Mouse (Mus musculus): ENCODE measurements at regions not wholly inside any gene's neighbourhood (a gene's known extent, or its start where the extent isn't known, plus 50 kb on each side); places are given as distances from the start of the nearest gene placed in this dataset.

- no peak for ATAC-seq (ENCODE audit: insufficient read depth, low FRiP score, low TSS enrichment)
- Histone ChIP-seq H3K4me3 (ENCODE audit: low read depth, low read length) (no peak overlapping the region), H3K27me3 (ENCODE audit: control insufficient read depth, insufficient read depth, low read length) (no peaks in the 10 kb centered on the region), H3K4me1 (ENCODE audit: control insufficient read depth, insufficient read depth, low read length) (peaks cover 6% of the 10 kb centered on the region), H3K9me3 (ENCODE audit: control insufficient read depth, low read length) (no peaks in the 10 kb centered on the region), H3K4me2 (ENCODE audit: low read depth) (no peak overlapping the region), H3K9ac (ENCODE audit: low read length) (no peak overlapping the region), H3K27ac (ENCODE audit: low read depth, low read length) (no peak overlapping the region), H3K36me3 (ENCODE audit: control insufficient read depth, insufficient read depth, low read length) (no peaks in the 10 kb centered on the region)
- no peak for DNase-seq (ENCODE audit: low spot score)
- WGBS: 75% methylated on average over 1 of the region's 1 CpGs
Observed at GRCm38 (mm10) chr15:62325451-62326290, 1402.9 kb upstream of the A1bg start.

- ATAC-seq (ENCODE audit: insufficient read depth, low FRiP score, low TSS enrichment) (no peak), DNase-seq (ENCODE audit: low spot score) (no peak)
- Histone ChIP-seq H3K27me3 (ENCODE audit: control insufficient read depth, insufficient read depth, low read length) (no peaks in the 10 kb centered on the region), H3K4me3 (ENCODE audit: low read depth, low read length) (no peak overlapping the region), H3K4me2 (ENCODE audit: low read depth) (no peak overlapping the region), H3K36me3 (ENCODE audit: control insufficient read depth, insufficient read depth, low read length) (no peaks in the 10 kb centered on the region), H3K9ac (ENCODE audit: low read length) (no peak overlapping the region), H3K27ac (ENCODE audit: low read depth, low read length) (no peak overlapping the region), H3K4me1 (ENCODE audit: control insufficient read depth, insufficient read depth, low read length) (no peaks in the 10 kb centered on the region), H3K9me3 (ENCODE audit: control insufficient read depth, low read length) (no peaks in the 10 kb centered on the region)
- whole genome bisulfite sequencing: 77% methylated on average over 5 of the region's 5 CpGs
Observed at GRCm38 (mm10) chr15:62320966-62321365, 1398.2 kb upstream of the A1bg start.

GRCm38 (mm10) chr15:62314449-62314848, 1391.6 kb upstream of the A1bg start:
- H3K27me3 ChIP-seq (ENCODE audit: control insufficient read depth, insufficient read depth, low read length): no peaks in the 10 kb centered on the region
- H3K4me3 ChIP-seq (ENCODE audit: low read depth, low read length): no peak overlapping the region
- DNase-seq (ENCODE audit: low spot score) (no peak), ATAC-seq (ENCODE audit: insufficient read depth, low FRiP score, low TSS enrichment) (no peak)
- H3K27ac ChIP-seq (ENCODE audit: low read depth, low read length): no peak overlapping the region
- no peak overlapping the region for H3K9ac ChIP-seq (ENCODE audit: low read length)
- H3K4me1 ChIP-seq (ENCODE audit: control insufficient read depth, insufficient read depth, low read length): no peaks in the 10 kb centered on the region
- no peaks in the 10 kb centered on the region for H3K9me3 ChIP-seq (ENCODE audit: control insufficient read depth, low read length)
- no peaks in the 10 kb centered on the region for H3K36me3 ChIP-seq (ENCODE audit: control insufficient read depth, insufficient read depth, low read length)
- no peak overlapping the region for H3K4me2 ChIP-seq (ENCODE audit: low read depth)
- 5% methylated on average over 2 of the region's 2 CpGs for WGBS

GRCm38 (mm10) chr15:62302233-62302632, 1379.4 kb upstream of the A1bg start:
- no peak for ATAC-seq (ENCODE audit: insufficient read depth, low FRiP score, low TSS enrichment)
- WGBS: 89% methylated on average over 3 of the region's 3 CpGs

GRCm38 (mm10) chr15:62301567-62301966, 1378.8 kb upstream of the A1bg start:
- WGBS: 89% methylated on average over 3 of the region's 3 CpGs
- Histone ChIP-seq H3K27ac (ENCODE audit: low read depth, low read length) (no peak overlapping the region), H3K4me3 (ENCODE audit: low read depth, low read length) (no peak overlapping the region), H3K4me2 (ENCODE audit: low read depth) (no peak overlapping the region), H3K9me3 (ENCODE audit: control insufficient read depth, low read length) (no peaks in the 10 kb centered on the region), H3K9ac (ENCODE audit: low read length) (no peak overlapping the region), H3K4me1 (ENCODE audit: control insufficient read depth, insufficient read depth, low read length) (no peaks in the 10 kb centered on the region), H3K36me3 (ENCODE audit: control insufficient read depth, insufficient read depth, low read length) (no peaks in the 10 kb centered on the region), H3K27me3 (ENCODE audit: control insufficient read depth, insufficient read depth, low read length) (no peaks in the 10 kb centered on the region)
- DNase-seq (ENCODE audit: low spot score) (no peak), ATAC-seq (ENCODE audit: insufficient read depth, low FRiP score, low TSS enrichment) (no peak)

More at GRCm38 (mm10) chr15:62302233-62302632, 1379.4 kb upstream of the A1bg start:
- H3K4me2 ChIP-seq (ENCODE audit: low read depth): no peak overlapping the region
- H3K9ac ChIP-seq (ENCODE audit: low read length): no peak overlapping the region
- no peak for DNase-seq (ENCODE audit: low spot score)
- H3K27me3 ChIP-seq (ENCODE audit: control insufficient read depth, insufficient read depth, low read length): no peaks in the 10 kb centered on the region
- no peaks in the 10 kb centered on the region for H3K9me3 ChIP-seq (ENCODE audit: control insufficient read depth, low read length)
- no peaks in the 10 kb centered on the region for H3K4me1 ChIP-seq (ENCODE audit: control insufficient read depth, insufficient read depth, low read length)
- H3K27ac ChIP-seq (ENCODE audit: low read depth, low read length): no peak overlapping the region
- no peak overlapping the region for H3K4me3 ChIP-seq (ENCODE audit: low read depth, low read length)
- no peaks in the 10 kb centered on the region for H3K36me3 ChIP-seq (ENCODE audit: control insufficient read depth, insufficient read depth, low read length)

GRCm38 (mm10) chr15:62297138-62297537, 1374.3 kb upstream of the A1bg start:
- DNase-seq (ENCODE audit: low spot score) (no peak), ATAC-seq (ENCODE audit: insufficient read depth, low FRiP score, low TSS enrichment) (no peak)
- Histone ChIP-seq H3K4me2 (ENCODE audit: low read depth) (no peak overlapping the region), H3K4me3 (ENCODE audit: low read depth, low read length) (no peak overlapping the region), H3K36me3 (ENCODE audit: control insufficient read depth, insufficient read depth, low read length) (no peaks in the 10 kb centered on the region), H3K4me1 (ENCODE audit: control insufficient read depth, insufficient read depth, low read length) (no peaks in the 10 kb centered on the region), H3K9me3 (ENCODE audit: control insufficient read depth, low read length) (no peaks in the 10 kb centered on the region), H3K27me3 (ENCODE audit: control insufficient read depth, insufficient read depth, low read length) (no peaks in the 10 kb centered on the region), H3K9ac (ENCODE audit: low read length) (no peak overlapping the region), H3K27ac (ENCODE audit: low read depth, low read length) (no peak overlapping the region)
- WGBS: 97% methylated on average over 5 of the region's 5 CpGs

GRCm38 (mm10) chr15:62295233-62295927, 1372.6 kb upstream of the A1bg start:
- DNase-seq (ENCODE audit: low spot score) (no peak), ATAC-seq (ENCODE audit: insufficient read depth, low FRiP score, low TSS enrichment) (no peak)
- WGBS: 33% methylated on average over 8 of the region's 8 CpGs

GRCm38 (mm10) chr15:62294786-62295185, 1372.0 kb upstream of the A1bg start:
- ATAC-seq (ENCODE audit: insufficient read depth, low FRiP score, low TSS enrichment) (no peak), DNase-seq (ENCODE audit: low spot score) (no peak)
- Histone ChIP-seq H3K4me3 (ENCODE audit: low read depth, low read length) (no peak overlapping the region), H3K27me3 (ENCODE audit: control insufficient read depth, insufficient read depth, low read length) (no peaks in the 10 kb centered on the region), H3K4me2 (ENCODE audit: low read depth) (no peak overlapping the region), H3K27ac (ENCODE audit: low read depth, low read length) (no peak overlapping the region), H3K36me3 (ENCODE audit: control insufficient read depth, insufficient read depth, low read length) (no peaks in the 10 kb centered on the region), H3K4me1 (ENCODE audit: control insufficient read depth, insufficient read depth, low read length) (no peaks in the 10 kb centered on the region), H3K9me3 (ENCODE audit: control insufficient read depth, low read length) (no peaks in the 10 kb centered on the region), H3K9ac (ENCODE audit: low read length) (no peak overlapping the region)
- 57% methylated on average over 3 of the region's 3 CpGs for WGBS

More at GRCm38 (mm10) chr15:62295233-62295927, 1372.6 kb upstream of the A1bg start:
- Histone ChIP-seq H3K4me3 (ENCODE audit: low read depth, low read length) (no peak overlapping the region), H3K9me3 (ENCODE audit: control insufficient read depth, low read length) (no peaks in the 10 kb centered on the region), H3K27ac (ENCODE audit: low read depth, low read length) (no peak overlapping the region), H3K4me2 (ENCODE audit: low read depth) (no peak overlapping the region), H3K27me3 (ENCODE audit: control insufficient read depth, insufficient read depth, low read length) (no peaks in the 10 kb centered on the region), H3K9ac (ENCODE audit: low read length) (no peak overlapping the region), H3K4me1 (ENCODE audit: control insufficient read depth, insufficient read depth, low read length) (no peaks in the 10 kb centered on the region), H3K36me3 (ENCODE audit: control insufficient read depth, insufficient read depth, low read length) (no peaks in the 10 kb centered on the region)

GRCm38 (mm10) chr15:62292876-62293275, 1370.1 kb upstream of the A1bg start:
- Histone ChIP-seq H3K4me1 (ENCODE audit: control insufficient read depth, insufficient read depth, low read length) (no peaks in the 10 kb centered on the region), H3K9ac (ENCODE audit: low read length) (no peak overlapping the region), H3K27me3 (ENCODE audit: control insufficient read depth, insufficient read depth, low read length) (no peaks in the 10 kb centered on the region), H3K27ac (ENCODE audit: low read depth, low read length) (no peak overlapping the region), H3K4me2 (ENCODE audit: low read depth) (no peak overlapping the region), H3K4me3 (ENCODE audit: low read depth, low read length) (no peak overlapping the region), H3K36me3 (ENCODE audit: control insufficient read depth, insufficient read depth, low read length) (no peaks in the 10 kb centered on the region), H3K9me3 (ENCODE audit: control insufficient read depth, low read length) (no peaks in the 10 kb centered on the region)
- DNase-seq (ENCODE audit: low spot score) (no peak), ATAC-seq (ENCODE audit: insufficient read depth, low FRiP score, low TSS enrichment) (no peak)
- WGBS: 88% methylated on average over 3 of the region's 3 CpGs
